Mouse (Mus musculus) small intestine, adult 2 months (tissue): Measurements from ENCODE around the gene Dock8. TPM values are rescaled to one million over a fixed set of nuclear protein-coding genes. Genes with fewer than 3 reads are reported as not detected.

ENCODE experiments used
- H3K27ac ChIP-seq: fragments of 200-500 bp; 2 replicates; pipeline ENCODE4 v1.5.1; 2012; ENCODE audit warnings: low read depth, low read length, control low read depth, inconsistent platforms; ENCODE audit not compliant: insufficient read depth
- H3K27me3 ChIP-seq: fragments of 200-500 bp; 2 replicates; pipeline ENCODE4 v1.6.1; 2012; ENCODE audit warnings: mild to moderate bottlenecking, moderate library complexity, low read length, inconsistent platforms; ENCODE audit not compliant: control insufficient read depth, insufficient read depth
- H3K36me3 ChIP-seq: fragments of 200-500 bp; 2 replicates; pipeline ENCODE4 v1.6.1; 2012; ENCODE audit warnings: mild to moderate bottlenecking, low read length, control low read depth, inconsistent platforms; ENCODE audit not compliant: control insufficient read depth, insufficient read depth
- H3K4me1 ChIP-seq: fragments of 200-500 bp; 2 replicates; pipeline ENCODE4 v1.6.1; 2012; ENCODE audit warnings: low read length, inconsistent platforms, mixed read lengths; ENCODE audit not compliant: control insufficient read depth, insufficient read depth, insufficient read length
- H3K4me3 ChIP-seq: fragments of 200-500 bp; 2 replicates; pipeline ENCODE4 v1.5.1; 2012; ENCODE audit warnings: low read depth, mild to moderate bottlenecking, control low read depth, inconsistent platforms, low read length, moderate library complexity
- CTCF ChIP-seq: fragments of 200-500 bp; IDR thresholded peaks from 2 replicates; pipeline ENCODE4 v1.5.1; 2012; ENCODE audit warnings: low read depth, mild to moderate bottlenecking, control low read depth, inconsistent platforms, low read length, moderate library complexity, mixed read lengths; ENCODE audit not compliant: insufficient replicate concordance, insufficient read length; ENCODE audit errors: extremely low read depth
- POLR2A ChIP-seq: fragments of 200-500 bp; IDR thresholded peaks from 2 replicates; pipeline ENCODE4 v1.6.1; 2012; ENCODE audit warnings: low read depth, mild to moderate bottlenecking, control low read depth, inconsistent platforms, low read length, moderate library complexity
- WGBS: fragments of 180-500 bp; shearing (Covaris S2); methylation state at CpG from one replicate; pipeline ENCODE4 v1.1.7; 2018; 5-methylcytosine and 5-hydroxymethylcytosine counted together
- polyA plus RNA-seq: library from polyadenylated mRNA; depleted of rRNA; stranded (reverse); fragments of >200 nt; gene quantifications from 2 replicates; pipeline ENCODE4 v1.2.3, GENCODE M21; 2012

The Dock8 gene
- polyA plus RNA-seq, 1 experiment, result 14.7 TPM

DNA sequence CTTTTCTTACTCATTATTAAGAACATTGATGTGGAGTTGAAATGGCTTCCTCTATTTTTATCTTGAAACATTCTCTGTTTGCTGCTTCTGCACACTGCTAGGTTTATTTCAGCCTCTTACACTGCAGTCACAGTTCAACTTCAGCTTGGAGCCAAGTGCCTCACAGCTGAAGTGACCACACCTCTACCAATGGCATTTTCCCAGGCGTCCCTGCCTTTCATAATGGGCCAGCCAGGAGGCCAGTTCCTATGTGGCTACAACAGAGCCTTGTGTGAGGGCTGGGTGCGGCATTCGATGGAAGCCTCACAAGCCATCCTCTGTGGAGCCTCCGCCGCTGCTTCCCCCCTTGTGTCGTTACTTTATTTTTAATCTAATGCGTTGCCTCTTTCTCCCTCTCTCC is 78.3 kb downstream of the Dock8 start:
- Histone ChIP-seq H3K4me1 (no peaks in the 10 kb centered on the region), H3K27ac (no peak overlapping the region), H3K27me3 (no peaks in the 10 kb centered on the region), H3K36me3 (peaks cover 12% of the 10 kb centered on the region), H3K4me3 (no peak overlapping the region)
- WGBS, result 87% methylated on average over 7 of the region's 7 CpGs
- TF ChIP-seq POLR2A, result no peak
- TF ChIP-seq CTCF, result no peak

DNA sequence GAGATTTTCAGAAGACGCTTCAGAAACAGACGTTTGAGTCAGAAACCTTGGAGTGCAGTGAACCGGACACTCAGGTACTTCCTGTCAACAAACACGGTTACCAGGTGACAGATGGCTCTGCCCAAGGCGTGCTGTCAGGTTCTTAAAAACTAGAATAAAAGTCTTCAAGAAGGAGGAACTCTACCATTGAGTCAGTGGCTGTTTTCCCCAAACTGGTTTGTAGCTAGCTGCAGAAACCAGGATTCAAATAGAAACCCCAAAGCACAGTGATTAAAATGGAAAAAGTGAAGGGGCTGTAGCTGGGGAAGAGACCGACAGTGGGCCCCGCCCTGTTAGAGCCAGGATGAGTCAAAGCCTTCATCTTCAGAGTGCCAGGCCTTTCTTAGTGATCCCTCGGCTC is 78.8 kb downstream of the Dock8 start:
- H3K36me3 ChIP-seq, result peaks cover 12% of the 10 kb centered on the region
- H3K4me1 ChIP-seq, result no peaks in the 10 kb centered on the region
- 70% methylated on average over 8 of the region's 8 CpGs for WGBS
- no peak for TF ChIP-seq POLR2A
- no peak for TF ChIP-seq CTCF
- no peaks in the 10 kb centered on the region for H3K27me3 ChIP-seq
- H3K4me3 ChIP-seq, result no peak overlapping the region
- no peak overlapping the region for H3K27ac ChIP-seq

DNA sequence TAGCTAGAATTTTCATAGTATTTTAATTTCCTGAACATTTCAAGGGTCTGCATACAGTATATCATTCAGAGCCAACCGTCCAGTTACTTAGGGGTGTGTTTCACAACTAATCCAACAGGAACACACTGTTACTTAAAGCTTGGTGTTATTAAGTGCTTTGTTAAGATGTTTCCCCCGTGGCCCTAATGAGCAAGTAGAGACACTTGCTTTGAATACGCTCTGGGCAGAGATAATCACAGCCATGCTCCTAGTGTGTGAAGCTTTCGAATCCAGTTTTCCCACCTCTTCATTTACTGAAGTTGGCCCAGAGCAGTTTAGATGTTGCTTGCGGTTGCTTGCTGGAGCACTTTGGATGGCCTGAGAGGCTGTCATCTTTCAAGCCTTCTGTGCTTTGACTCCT is 80.8 kb downstream of the Dock8 start:
- Histone ChIP-seq H3K27ac (no peak overlapping the region), H3K4me1 (no peaks in the 10 kb centered on the region), H3K36me3 (peaks cover 16% of the 10 kb centered on the region), H3K27me3 (no peaks in the 10 kb centered on the region), H3K4me3 (no peak overlapping the region)
- TF ChIP-seq CTCF (no peak), POLR2A (no peak)
- 89% methylated on average over 5 of the region's 5 CpGs for WGBS

DNA sequence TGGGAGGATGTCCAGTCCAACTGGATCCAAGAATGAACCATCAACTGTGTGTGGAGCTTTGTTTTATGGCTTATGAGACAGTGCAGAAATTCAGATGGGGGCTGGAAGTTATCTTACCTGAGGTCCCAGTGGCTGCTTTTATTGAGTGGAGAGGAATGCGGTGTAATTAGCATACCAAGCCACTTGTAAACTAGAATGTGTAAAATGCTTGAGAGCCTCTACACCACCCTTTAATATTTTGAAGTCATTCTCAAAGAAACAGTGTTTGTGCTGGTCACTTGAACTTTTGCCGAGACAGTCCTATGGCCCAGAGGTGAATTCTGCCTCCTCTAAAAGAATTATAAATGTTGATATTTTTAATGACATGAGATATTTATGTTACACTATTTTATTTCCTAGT is 83.5 kb downstream of the Dock8 start:
- Histone ChIP-seq H3K36me3 (peaks cover 31% of the 10 kb centered on the region), H3K27me3 (no peaks in the 10 kb centered on the region), H3K4me1 (no peaks in the 10 kb centered on the region), H3K27ac (no peak overlapping the region), H3K4me3 (no peak overlapping the region)
- WGBS, result 90% methylated on average over 2 of the region's 2 CpGs
- TF ChIP-seq POLR2A (no peak), CTCF (no peak)

DNA sequence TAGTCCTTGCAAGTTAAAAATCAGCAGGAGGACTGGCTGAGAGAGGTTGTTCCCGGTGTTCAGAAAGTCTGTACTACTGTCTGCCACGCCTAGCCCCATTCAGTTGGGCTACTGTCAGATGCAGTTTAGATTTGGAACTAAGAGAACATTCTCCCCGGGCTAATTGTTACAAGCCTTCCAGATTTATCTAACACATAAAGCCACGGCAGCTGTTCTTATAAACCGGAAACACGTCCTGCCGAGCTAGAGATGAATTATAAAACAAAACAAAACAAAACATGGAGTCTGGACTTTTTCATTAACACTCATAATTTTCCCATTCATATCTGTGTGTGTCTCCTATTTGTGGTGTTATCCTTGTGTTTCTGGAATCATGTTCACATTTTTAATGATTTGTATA is 87.8 kb downstream of the Dock8 start:
- H3K4me1 ChIP-seq, result no peaks in the 10 kb centered on the region
- TF ChIP-seq POLR2A (no peak), CTCF (no peak)
- no peak overlapping the region for H3K4me3 ChIP-seq
- 64% methylated on average over 7 of the region's 7 CpGs for WGBS
- peaks cover 33% of the 10 kb centered on the region for H3K36me3 ChIP-seq
- H3K27ac ChIP-seq, result no peak overlapping the region
- no peaks in the 10 kb centered on the region for H3K27me3 ChIP-seq

DNA sequence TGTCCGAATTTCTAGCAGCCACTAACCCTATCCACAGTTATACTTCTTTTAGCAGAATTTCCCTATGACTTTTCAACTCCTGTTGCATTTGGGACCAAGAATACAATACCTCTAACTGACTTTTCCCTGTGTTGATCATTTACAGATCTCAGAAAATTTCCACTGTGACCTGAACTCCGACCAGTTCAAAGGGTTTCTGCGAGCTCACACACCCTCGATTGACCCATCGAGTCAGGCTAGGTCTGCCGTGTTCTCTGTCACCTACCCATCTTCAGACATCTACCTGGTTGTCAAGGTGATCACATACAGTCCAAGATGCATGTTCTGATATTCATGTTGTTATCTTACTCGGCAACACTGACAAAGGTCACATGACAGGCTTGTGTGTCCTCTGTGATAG is 90.4 kb downstream of the Dock8 start:
- WGBS, result 78% methylated on average over 7 of the region's 7 CpGs
- no peaks in the 10 kb centered on the region for H3K27me3 ChIP-seq
- no peaks in the 10 kb centered on the region for H3K4me1 ChIP-seq
- no peak overlapping the region for H3K27ac ChIP-seq
- no peak overlapping the region for H3K4me3 ChIP-seq
- peaks cover 39% of the 10 kb centered on the region for H3K36me3 ChIP-seq
- TF ChIP-seq CTCF, result no peak
- TF ChIP-seq POLR2A, result no peak

DNA sequence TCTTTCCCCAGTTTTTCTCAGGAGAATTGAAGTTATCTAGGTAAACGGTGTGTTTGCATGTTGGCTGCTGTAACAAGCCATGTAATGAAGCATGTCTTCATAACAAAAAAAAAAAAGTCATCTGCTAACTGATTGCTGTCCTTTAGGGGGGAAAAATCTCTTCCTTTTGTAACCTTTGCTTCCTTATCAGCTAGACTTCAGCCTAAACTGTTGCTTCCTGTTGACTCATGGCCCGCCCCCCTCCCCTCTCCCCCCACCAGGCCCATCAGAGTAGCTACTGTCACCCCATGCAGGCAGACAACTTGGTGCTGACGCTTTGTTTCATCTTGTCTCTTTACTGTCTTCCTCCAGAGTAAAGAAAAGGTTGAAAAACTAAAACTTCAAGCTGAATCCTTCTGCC is 95.8 kb downstream of the Dock8 start:
- no peak for TF ChIP-seq CTCF
- TF ChIP-seq POLR2A, result no peak
- WGBS, result 46% methylated on average over 3 of the region's 3 CpGs
- Histone ChIP-seq H3K4me3 (no peak overlapping the region), H3K27ac (no peak overlapping the region), H3K4me1 (no peaks in the 10 kb centered on the region), H3K27me3 (no peaks in the 10 kb centered on the region), H3K36me3 (peaks cover 50% of the 10 kb centered on the region)

DNA sequence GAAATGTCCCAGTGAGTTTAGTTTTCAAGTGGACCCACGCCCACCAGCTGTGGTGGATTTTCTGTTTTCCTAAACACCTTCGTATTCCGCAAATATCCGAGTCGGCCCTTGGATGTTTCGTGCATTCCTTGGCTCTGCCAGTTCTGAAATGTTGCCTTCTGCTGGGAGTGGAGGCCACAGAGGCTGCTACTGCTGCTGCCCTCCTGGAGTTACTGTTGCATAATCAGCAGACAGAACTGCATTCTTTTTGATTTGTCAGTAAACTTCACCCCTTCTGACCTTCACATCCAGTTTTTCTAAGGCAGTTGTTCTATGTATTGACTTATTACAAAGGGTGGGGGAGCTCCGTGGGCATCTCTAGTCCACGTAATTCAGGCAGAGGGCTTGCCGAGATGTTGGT is 97.0 kb downstream of the Dock8 start:
- WGBS, result 88% methylated on average over 9 of the region's 9 CpGs
- no peak overlapping the region for H3K4me3 ChIP-seq
- H3K27ac ChIP-seq, result no peak overlapping the region
- H3K27me3 ChIP-seq, result no peaks in the 10 kb centered on the region
- TF ChIP-seq POLR2A, result no peak
- TF ChIP-seq CTCF, result no peak
- H3K36me3 ChIP-seq, result peaks cover 53% of the 10 kb centered on the region
- no peaks in the 10 kb centered on the region for H3K4me1 ChIP-seq
